Mouse (Mus musculus) E14TG2a.4 (cell line): ENCODE results near the gene Helz.

Experiments used
- H3K27me3 ChIP-seq: 2 replicates; pipeline ENCODE4 v1.6.1; 2014; ENCODE audit warnings: low read length, control low read depth; ENCODE audit not compliant: insufficient read depth
- H3K36me3 ChIP-seq: 2 replicates; pipeline ENCODE4 v1.6.1; 2014; ENCODE audit warnings: low read length, control low read depth; ENCODE audit not compliant: insufficient read depth
- H3K4me1 ChIP-seq: replicated peaks from 2 replicates; pipeline ENCODE4 v1.6.1; 2014; ENCODE audit warnings: low read depth, low read length, control low read depth
- H3K4me3 ChIP-seq: replicated peaks from 2 replicates; pipeline ENCODE4 v1.5.1; 2014; ENCODE audit warnings: mild to moderate bottlenecking, low read length
- H3K9me3 ChIP-seq: 2 replicates; pipeline ENCODE4 v1.6.1; 2014; ENCODE audit warnings: low read length, control low read depth
- CTCF ChIP-seq: conservative IDR thresholded peaks from 2 replicates; pipeline ENCODE4 v1.5.1; 2014; ENCODE audit warnings: low read length
- NANOG ChIP-seq: IDR thresholded peaks from 2 replicates; pipeline ENCODE4 v1.6.1; 2014; ENCODE audit warnings: borderline replicate concordance, low read length, mixed read lengths
- POU5F1 ChIP-seq: IDR thresholded peaks from 2 replicates; pipeline ENCODE4 v1.6.1; 2014; ENCODE audit warnings: low read length, borderline replicate concordance

Helz gene

GRCm38 (mm10) chr11:107644461-107644860 lies 96.7 kb downstream of the Helz start:
- H3K4me1 ChIP-seq: no peaks in the 10 kb centered on the region
- no peak overlapping the region for H3K4me3 ChIP-seq
- TF ChIP-seq NANOG: no peak
- no peak for TF ChIP-seq POU5F1
- no peaks in the 10 kb centered on the region for H3K9me3 ChIP-seq
- H3K27me3 ChIP-seq: no peaks in the 10 kb centered on the region
- H3K36me3 ChIP-seq: peaks cover 91% of the 10 kb centered on the region

- Histone ChIP-seq H3K4me1 (no peaks in the 10 kb centered on the region), H3K4me3 (no peak overlapping the region), H3K36me3 (peaks cover 93% of the 10 kb centered on the region), H3K27me3 (no peaks in the 10 kb centered on the region), H3K9me3 (no peaks in the 10 kb centered on the region)
- TF ChIP-seq POU5F1 (no peak), CTCF (no peak), NANOG (no peak)
Observed at GRCm38 (mm10) chr11:107647330-107647729, 99.6 kb downstream of the Helz start.

GRCm38 (mm10) chr11:107648668-107649067 lies 100.9 kb downstream of the Helz start:
- Histone ChIP-seq H3K9me3 (no peaks in the 10 kb centered on the region), H3K4me1 (no peaks in the 10 kb centered on the region), H3K36me3 (peaks cover 93% of the 10 kb centered on the region), H3K27me3 (no peaks in the 10 kb centered on the region), H3K4me3 (no peak overlapping the region)
- TF ChIP-seq NANOG: no peak
- no peak for TF ChIP-seq CTCF
- TF ChIP-seq POU5F1: no peak

GRCm38 (mm10) chr11:107649458-107649857 lies 101.7 kb downstream of the Helz start:
- H3K4me3 ChIP-seq: no peak overlapping the region
- TF ChIP-seq NANOG (no peak), CTCF (no peak), POU5F1 (no peak)

GRCm38 (mm10) chr11:107650422-107651051 lies 102.8 kb downstream of the Helz start:
- Histone ChIP-seq H3K27me3 (no peaks in the 10 kb centered on the region), H3K9me3 (no peaks in the 10 kb centered on the region), H3K4me1 (no peaks in the 10 kb centered on the region), H3K36me3 (peaks cover 90% of the 10 kb centered on the region), H3K4me3 (no peak overlapping the region)
- no peak for TF ChIP-seq NANOG
- TF ChIP-seq CTCF: no peak
- no peak for TF ChIP-seq POU5F1

More at GRCm38 (mm10) chr11:107649458-107649857, 101.7 kb downstream of the Helz start:
- H3K36me3 ChIP-seq: peaks cover 92% of the 10 kb centered on the region
- no peaks in the 10 kb centered on the region for H3K27me3 ChIP-seq
- H3K9me3 ChIP-seq: no peaks in the 10 kb centered on the region
- no peaks in the 10 kb centered on the region for H3K4me1 ChIP-seq

- no peaks in the 10 kb centered on the region for H3K9me3 ChIP-seq
- H3K27me3 ChIP-seq: no peaks in the 10 kb centered on the region
- TF ChIP-seq CTCF (no peak), POU5F1 (no peak), NANOG (no peak)
- peaks cover 90% of the 10 kb centered on the region for H3K36me3 ChIP-seq
- H3K4me3 ChIP-seq: no peak overlapping the region
- H3K4me1 ChIP-seq: no peaks in the 10 kb centered on the region
Observed at GRCm38 (mm10) chr11:107651391-107651790, 103.7 kb downstream of the Helz start.

- Histone ChIP-seq H3K9me3 (no peaks in the 10 kb centered on the region), H3K4me3 (no peak overlapping the region), H3K4me1 (no peaks in the 10 kb centered on the region), H3K27me3 (no peaks in the 10 kb centered on the region), H3K36me3 (peaks cover 92% of the 10 kb centered on the region)
- no peak for TF ChIP-seq CTCF
- no peak for TF ChIP-seq POU5F1
- TF ChIP-seq NANOG: no peak
Observed at GRCm38 (mm10) chr11:107652137-107652536, 104.4 kb downstream of the Helz start.

GRCm38 (mm10) chr11:107655538-107655937 lies 107.8 kb downstream of the Helz start:
- Histone ChIP-seq H3K4me1 (no peaks in the 10 kb centered on the region), H3K4me3 (no peak overlapping the region), H3K9me3 (no peaks in the 10 kb centered on the region), H3K36me3 (peaks cover 83% of the 10 kb centered on the region), H3K27me3 (no peaks in the 10 kb centered on the region)
- no peak for TF ChIP-seq NANOG

GRCm38 (mm10) chr11:107657117-107657516 lies 109.4 kb downstream of the Helz start:
- Histone ChIP-seq H3K4me3 (no peak overlapping the region), H3K4me1 (no peaks in the 10 kb centered on the region), H3K9me3 (no peaks in the 10 kb centered on the region), H3K27me3 (no peaks in the 10 kb centered on the region), H3K36me3 (peaks cover 84% of the 10 kb centered on the region)
- TF ChIP-seq NANOG (no peak), CTCF (no peak), POU5F1 (no peak)

GRCm38 (mm10) chr11:107660452-107660851 lies 112.7 kb downstream of the Helz start:
- Histone ChIP-seq H3K4me3 (no peak overlapping the region), H3K9me3 (no peaks in the 10 kb centered on the region), H3K27me3 (no peaks in the 10 kb centered on the region), H3K4me1 (0 out of 2 replicates have a peak, but pooled peaks cover 4% of the 10 kb centered on the region), H3K36me3 (peaks cover 89% of the 10 kb centered on the region)
- TF ChIP-seq CTCF: no peak
- no peak for TF ChIP-seq NANOG
- no peak for TF ChIP-seq POU5F1
